Mouse (Mus musculus) liver, embryonic 15.5 days (tissue): Measurements from ENCODE around the gene Gm11562. TPM values are rescaled to one million over a fixed set of nuclear protein-coding genes. Genes with fewer than 3 reads are reported as not detected.
"Not testable (repeated sequence)": the region's sequence is repeated elsewhere in the genome, so short reads cannot be mapped to it uniquely, and the experiment has no call there.

Experiments
- ATAC-seq: fragments of 200-750 bp; cut with Nextera tagmentation; 2 replicates; pipeline ENCODE4 v1.8.0; 2017; ENCODE audit warnings: moderate number of reproducible peaks, mild to moderate bottlenecking, moderate library complexity; ENCODE audit not compliant: insufficient read depth
- H3K27ac ChIP-seq: fragments of 300-500 bp; sonication (generic); replicated peaks from 2 replicates; pipeline ENCODE4 v1.5.1; 2015; ENCODE audit warnings: mild to moderate bottlenecking, inconsistent platforms
- H3K27me3 ChIP-seq: fragments of 300-500 bp; sonication (generic); 2 replicates; pipeline ENCODE4 v1.6.1; 2015; ENCODE audit warnings: mild to moderate bottlenecking, inconsistent platforms
- H3K36me3 ChIP-seq: fragments of 300-500 bp; sonication (generic); replicated peaks from 2 replicates; pipeline ENCODE4 v1.6.1; 2015; ENCODE audit warnings: moderate library complexity, mild to moderate bottlenecking, inconsistent platforms
- H3K4me1 ChIP-seq: fragments of 300-500 bp; sonication (generic); replicated peaks from 2 replicates; pipeline ENCODE4 v1.6.1; 2015; ENCODE audit warnings: inconsistent platforms
- H3K4me2 ChIP-seq: fragments of 300-500 bp; sonication (generic); 2 replicates; pipeline ENCODE4 v1.6.1; 2015; ENCODE audit warnings: moderate library complexity, mild to moderate bottlenecking, inconsistent platforms
- H3K4me3 ChIP-seq: fragments of 300-500 bp; sonication (generic); replicated peaks from 2 replicates; pipeline ENCODE4 v1.5.1; 2015; ENCODE audit warnings: mild to moderate bottlenecking, inconsistent platforms
- H3K9ac ChIP-seq: fragments of 300-500 bp; sonication (generic); 2 replicates; pipeline ENCODE4 v1.6.1; 2015; ENCODE audit warnings: moderate library complexity, mild to moderate bottlenecking, inconsistent platforms
- H3K9me3 ChIP-seq: fragments of 300-500 bp; sonication (generic); replicated peaks from 2 replicates; pipeline ENCODE4 v1.6.1; 2016; ENCODE audit warnings: inconsistent platforms
- WGBS: fragments of 180-500 bp; shearing (Covaris S2); methylation state at CpG from one replicate; pipeline ENCODE4 v1.1.7; 2015; ENCODE audit warnings: mixed read lengths; ENCODE audit not compliant: insufficient replicate concordance; 5-methylcytosine and 5-hydroxymethylcytosine counted together
- polyA plus RNA-seq: library from polyadenylated mRNA; unstranded; fragments of >200 nt; fragmentation: Nextera tagmentation; extraction: Ambion mirVana; gene quantifications from 2 replicates; pipeline ENCODE4 v1.2.1, GENCODE M21; 2015

Gene Gm11562
- polyA plus RNA-seq = not detected in 2 replicates

- Histone ChIP-seq H3K9me3 (no peaks in the 10 kb centered on the region), H3K36me3 (no peaks in the 10 kb centered on the region), H3K27me3 (no peaks in the 10 kb centered on the region), H3K4me3 (no peak within 1 kb of the TSS), H3K4me2 (no peak within 1 kb of the TSS), H3K4me1 (no peaks in the 10 kb centered on the region), H3K9ac (no peak within 1 kb of the TSS), H3K27ac (no peak within 1 kb of the TSS)
- no peak for ATAC-seq
- WGBS = 68% methylated on average over 2 of the region's 2 CpGs
Observed at GRCm38 (mm10) chr11:99620335-99620734, at the start of gene Gm11562. Gene Gm11562, minus strand, starts transcription at chr11:99620435.

- H3K4me1 ChIP-seq = no peaks in the 10 kb centered on the region
- H3K4me3 ChIP-seq = no peak within 1 kb of the TSS
- H3K9ac ChIP-seq = no peak within 1 kb of the TSS
- ATAC-seq = no peak
- H3K4me2 ChIP-seq = no peak within 1 kb of the TSS
- H3K27ac ChIP-seq = no peak within 1 kb of the TSS
- H3K27me3 ChIP-seq = no peaks in the 10 kb centered on the region
- H3K36me3 ChIP-seq = no peaks in the 10 kb centered on the region
- no peaks in the 10 kb centered on the region for H3K9me3 ChIP-seq
Observed at GRCm38 (mm10) chr11:99665860-99666259, 45.6 kb upstream of the Gm11562 start, which contains the start of gene Krtap4-6. Gene Krtap4-6, minus strand, starts transcription at chr11:99665960.

- H3K9me3 ChIP-seq = no peaks in the 10 kb centered on the region
- no peaks in the 10 kb centered on the region for H3K36me3 ChIP-seq
- no peaks in the 10 kb centered on the region for H3K4me1 ChIP-seq
- H3K27me3 ChIP-seq = no peaks in the 10 kb centered on the region
- no peak overlapping the region for H3K4me3 ChIP-seq
- ATAC-seq = no peak
- 65% methylated on average over 10 of the region's 10 CpGs for WGBS
- no peak overlapping the region for H3K9ac ChIP-seq
- no peak overlapping the region for H3K4me2 ChIP-seq
- no peak overlapping the region for H3K27ac ChIP-seq
Observed at GRCm38 (mm10) chr11:99662802-99663201, 42.6 kb upstream of the Gm11562 start.

- Histone ChIP-seq H3K27me3 (no peaks in the 10 kb centered on the region), H3K27ac (no peak overlapping the region), H3K9me3 (no peaks in the 10 kb centered on the region), H3K36me3 (no peaks in the 10 kb centered on the region), H3K4me1 (no peaks in the 10 kb centered on the region), H3K4me2 (no peak overlapping the region), H3K4me3 (no peak overlapping the region), H3K9ac (no peak overlapping the region)
- ATAC-seq = no peak
- 77% methylated on average over 4 of the region's 4 CpGs for WGBS
Observed at GRCm38 (mm10) chr11:99659256-99659655, 39.0 kb upstream of the Gm11562 start.

- not testable (repeated sequence) for ATAC-seq
- 41% methylated on average over 10 of the region's 10 CpGs for WGBS
Observed at GRCm38 (mm10) chr11:99658467-99659010, 38.3 kb upstream of the Gm11562 start, which contains the start of gene Gm11563. Gene Gm11563, minus strand, starts transcription at chr11:99658960.

GRCm38 (mm10) chr11:99657051-99657450 lies 36.8 kb upstream of the Gm11562 start:
- Histone ChIP-seq H3K27me3 (no peaks in the 10 kb centered on the region), H3K9me3 (no peaks in the 10 kb centered on the region), H3K4me3 (no peak overlapping the region), H3K36me3 (no peaks in the 10 kb centered on the region), H3K4me1 (no peaks in the 10 kb centered on the region), H3K9ac (no peak overlapping the region), H3K4me2 (no peak overlapping the region), H3K27ac (no peak overlapping the region)
- ATAC-seq = no peak
- 40% methylated on average over 5 of the region's 5 CpGs for WGBS

More at GRCm38 (mm10) chr11:99658467-99659010, 38.3 kb upstream of the Gm11562 start, which contains the start of gene Gm11563:
- H3K4me1 ChIP-seq, H3K27me3 ChIP-seq, H3K36me3 ChIP-seq, H3K4me2 ChIP-seq, H3K27ac ChIP-seq, H3K9me3 ChIP-seq, H3K4me3 ChIP-seq, H3K9ac ChIP-seq: not testable (repeated sequence)

GRCm38 (mm10) chr11:99650136-99650535 lies 29.9 kb upstream of the Gm11562 start, which contains the start of gene Gm11555:
Gene Gm11555, minus strand, starts transcription at chr11:99650236.
- H3K4me3 ChIP-seq = no peak within 1 kb of the TSS
- no peak for ATAC-seq
- WGBS = 46% methylated on average over 2 of the region's 2 CpGs
- H3K9ac ChIP-seq = no peak within 1 kb of the TSS
- no peaks in the 10 kb centered on the region for H3K36me3 ChIP-seq
- no peaks in the 10 kb centered on the region for H3K4me1 ChIP-seq
- H3K27me3 ChIP-seq = no peaks in the 10 kb centered on the region
- H3K27ac ChIP-seq = no peak within 1 kb of the TSS
- no peak within 1 kb of the TSS for H3K4me2 ChIP-seq
- no peaks in the 10 kb centered on the region for H3K9me3 ChIP-seq

GRCm38 (mm10) chr11:99646444-99646843 lies 26.2 kb upstream of the Gm11562 start:
- no peak overlapping the region for H3K9ac ChIP-seq
- no peaks in the 10 kb centered on the region for H3K4me1 ChIP-seq
- H3K9me3 ChIP-seq = no peaks in the 10 kb centered on the region
- no peak for ATAC-seq
- H3K27me3 ChIP-seq = no peaks in the 10 kb centered on the region
- no peak overlapping the region for H3K4me3 ChIP-seq
- H3K27ac ChIP-seq = no peak overlapping the region
- no peak overlapping the region for H3K4me2 ChIP-seq
- WGBS = 78% methylated on average over 15 of the region's 15 CpGs
- H3K36me3 ChIP-seq = no peaks in the 10 kb centered on the region

GRCm38 (mm10) chr11:99644351-99644750 lies 24.1 kb upstream of the Gm11562 start:
- Histone ChIP-seq H3K36me3 (no peaks in the 10 kb centered on the region), H3K4me1 (no peaks in the 10 kb centered on the region), H3K9me3 (no peaks in the 10 kb centered on the region), H3K9ac (no peak overlapping the region), H3K4me2 (no peak overlapping the region), H3K27me3 (no peaks in the 10 kb centered on the region), H3K27ac (no peak overlapping the region), H3K4me3 (no peak overlapping the region)
- ATAC-seq = no peak
- 48% methylated on average over 3 of the region's 3 CpGs for WGBS

- not testable (repeated sequence) for H3K9ac ChIP-seq, H3K4me3 ChIP-seq, H3K27me3 ChIP-seq, H3K4me2 ChIP-seq, H3K9me3 ChIP-seq, H3K4me1 ChIP-seq, H3K27ac ChIP-seq, ATAC-seq, H3K36me3 ChIP-seq
- 51% methylated on average over 9 of the region's 9 CpGs for WGBS
Observed at GRCm38 (mm10) chr11:99643635-99644139, 23.5 kb upstream of the Gm11562 start, which contains the start of gene Krtap4-7. Gene Krtap4-7, minus strand, starts transcription at chr11:99644089.

GRCm38 (mm10) chr11:99640926-99641325 lies 20.7 kb upstream of the Gm11562 start:
- no peak overlapping the region for H3K4me2 ChIP-seq
- ATAC-seq = no peak
- 12% methylated on average over 1 of the region's 1 CpGs for WGBS

GRCm38 (mm10) chr11:99637086-99637485 lies 16.9 kb upstream of the Gm11562 start:
- Histone ChIP-seq H3K36me3 (no peaks in the 10 kb centered on the region), H3K9me3 (no peaks in the 10 kb centered on the region), H3K27me3 (no peaks in the 10 kb centered on the region), H3K4me3 (no peak overlapping the region), H3K9ac (no peak overlapping the region), H3K27ac (no peak overlapping the region), H3K4me2 (no peak overlapping the region), H3K4me1 (no peaks in the 10 kb centered on the region)
- 55% methylated on average over 1 of the region's 1 CpGs for WGBS
- no peak for ATAC-seq

More at GRCm38 (mm10) chr11:99640926-99641325, 20.7 kb upstream of the Gm11562 start:
- Histone ChIP-seq H3K27me3 (no peaks in the 10 kb centered on the region), H3K4me1 (no peaks in the 10 kb centered on the region), H3K9me3 (no peaks in the 10 kb centered on the region), H3K4me3 (no peak overlapping the region), H3K9ac (no peak overlapping the region), H3K36me3 (no peaks in the 10 kb centered on the region), H3K27ac (no peak overlapping the region)
